Mouse (Mus musculus): ENCODE measurements around the gene Emg1. TPM values are rescaled to one million over a fixed set of nuclear protein-coding genes. Genes with fewer than 3 reads are reported as not detected.

Gene Emg1
- polyA plus RNA-seq (2012; rRNA removed) = 134 and 145 TPM in 2 replicates

GRCm38 (mm10) chr6:124711824-124712782, at the start of gene Emg1, which contains the start of gene Phb2:
Emg1 (minus strand) TSS chr6:124712178.
Phb2 (plus strand) TSS chr6:124712336.

GRCm38 (mm10) chr6:124755831-124756595, 44.0 kb upstream of the Emg1 start, which contains the start of the genes Gm45234 and Atn1:
Gm45234 (minus strand) TSS chr6:124756021.
Atn1 (minus strand) TSS chr6:124756524.

GRCm38 (mm10) chr6:124740888-124741761, 29.1 kb upstream of the Emg1 start, which contains the start of gene Grcc10:
Grcc10 (minus strand) TSS chr6:124741374.

GRCm38 (mm10) chr6:124738511-124739023, 26.6 kb upstream of the Emg1 start, which contains the start of gene Ptpn6:
Ptpn6 (minus strand) TSS chr6:124738714.

GRCm38 (mm10) chr6:124662477-124663423, 49.2 kb downstream of the Emg1 start, which contains the start of gene Lpcat3:
Lpcat3 (plus strand) TSS chr6:124663027.

Other genes with a start within 250 kb of the Emg1 start
- gene Clstn3, start 247.4 kb downstream of the Emg1 start, polyA plus RNA-seq (2012; rRNA removed) = 60.9 and 64.3 TPM in 2 replicates
- 0.09 and 0.10 TPM in 2 replicates for gene C1rl, start 219.1 kb downstream of the Emg1 start, polyA plus RNA-seq (2012; rRNA removed)
- gene C1ra, start 199.8 kb downstream of the Emg1 start, polyA plus RNA-seq (2012; rRNA removed) = 0.33 and 0.93 TPM in 2 replicates
- 1.3 and 2.9 TPM in 2 replicates for gene C1s1, start 169.8 kb downstream of the Emg1 start, polyA plus RNA-seq (2012; rRNA removed)
- not detected in 2 replicates for gene C1rb, start 141.9 kb downstream of the Emg1 start, polyA plus RNA-seq (2012; rRNA removed)
- gene C1s2, start 76.1 kb downstream of the Emg1 start, polyA plus RNA-seq (2012; rRNA removed) = 0.34 and 0.44 TPM in 2 replicates
- 53.8 and 63.1 TPM in 2 replicates for gene Lpcat3, start 49.2 kb downstream of the Emg1 start, polyA plus RNA-seq (2012; rRNA removed)
- 171 and 179 TPM in 2 replicates for gene Phb2, start 158 bp upstream of the Emg1 start, polyA plus RNA-seq (2012; rRNA removed)
- gene Ptpn6, start 26.5 kb upstream of the Emg1 start, polyA plus RNA-seq (2012; rRNA removed) = 5.3 and 6.1 TPM in 2 replicates
- 499 and 546 TPM in 2 replicates for gene Grcc10, start 29.2 kb upstream of the Emg1 start, polyA plus RNA-seq (2012; rRNA removed)
- not detected in 2 replicates for gene Gm45234, start 43.8 kb upstream of the Emg1 start, polyA plus RNA-seq (2012; rRNA removed)
- 77.8 and 103 TPM in 2 replicates for gene Atn1, start 44.3 kb upstream of the Emg1 start, polyA plus RNA-seq (2012; rRNA removed)
- 56.4 and 62.0 TPM in 2 replicates for gene Eno2, start 57.5 kb upstream of the Emg1 start, polyA plus RNA-seq (2012; rRNA removed)
- 9.0 and 9.4 TPM in 2 replicates for gene Lrrc23, start 67.5 kb upstream of the Emg1 start, polyA plus RNA-seq (2012; rRNA removed)
- 5.4 and 8.0 TPM in 2 replicates for gene Spsb2, start 96.5 kb upstream of the Emg1 start, polyA plus RNA-seq (2012; rRNA removed)
- gene Tpi1, start 102.1 kb upstream of the Emg1 start, polyA plus RNA-seq (2012; rRNA removed) = 409 and 429 TPM in 2 replicates
- gene Usp5, start 117.3 kb upstream of the Emg1 start, polyA plus RNA-seq (2012; rRNA removed) = 138 and 145 TPM in 2 replicates
- gene Cdca3, start 117.4 kb upstream of the Emg1 start, polyA plus RNA-seq (2012; rRNA removed) = 76.7 and 102 TPM in 2 replicates
- 2.1 and 2.5 TPM in 2 replicates for gene Gnb3, start 128.1 kb upstream of the Emg1 start, polyA plus RNA-seq (2012; rRNA removed)
- gene P3h3, start 145.6 kb upstream of the Emg1 start, polyA plus RNA-seq (2012; rRNA removed) = 143 and 182 TPM in 2 replicates
- 72.7 and 75.1 TPM in 2 replicates for gene Gpr162, start 151.8 kb upstream of the Emg1 start, polyA plus RNA-seq (2012; rRNA removed)
- 0.18 and 0.20 TPM in 2 replicates for gene Cd4, start 176.0 kb upstream of the Emg1 start, polyA plus RNA-seq (2012; rRNA removed)
- gene Lag3, start 199.5 kb upstream of the Emg1 start, polyA plus RNA-seq (2012; rRNA removed) = 4.0 and 4.2 TPM in 2 replicates
- gene Ptms, start 207.9 kb upstream of the Emg1 start, polyA plus RNA-seq (2012; rRNA removed) = 2,372 and 2,516 TPM in 2 replicates
- 531 and 537 TPM in 2 replicates for gene Mlf2, start 219.2 kb upstream of the Emg1 start, polyA plus RNA-seq (2012; rRNA removed)

Measured in central nervous system, embryonic 14 days (tissue).